Mouse (Mus musculus) liver, postnatal 0 days (tissue): ENCODE results near the gene Mical3. TPM values are rescaled to one million over a fixed set of nuclear protein-coding genes. Genes with fewer than 3 reads are reported as not detected.

ENCODE experiments used
- ATAC-seq: fragments of 200-750 bp; cut with Nextera tagmentation; 2 replicates; pipeline ENCODE4 v1.8.0; 2017; ENCODE audit warnings: mild to moderate bottlenecking, moderate library complexity
- DNase-seq: peaks from one replicate; pipeline ENCODE4 v3.0.0-alpha.2; 2016
- H3K27ac ChIP-seq: fragments of 300-500 bp; sonication (generic); 2 replicates; pipeline ENCODE4 v1.5.1; 2014; ENCODE audit warnings: antibody characterized with exemption, moderate library complexity, mild to moderate bottlenecking, low read depth
- H3K27me3 ChIP-seq: fragments of 300-500 bp; sonication (generic); 2 replicates; pipeline ENCODE4 v1.6.1; 2014; ENCODE audit warnings: low read length, control low read depth, mixed read lengths; ENCODE audit not compliant: insufficient read depth
- H3K36me3 ChIP-seq: fragments of 300-500 bp; sonication (generic); replicated peaks from 2 replicates; pipeline ENCODE4 v1.6.1; 2014; ENCODE audit warnings: mild to moderate bottlenecking, control low read depth, low read length, moderate library complexity, mixed read lengths; ENCODE audit not compliant: insufficient read depth
- H3K4me1 ChIP-seq: fragments of 300-500 bp; sonication (generic); 2 replicates; pipeline ENCODE4 v1.6.1; 2014; ENCODE audit warnings: antibody characterized with exemption, mild to moderate bottlenecking, control low read depth; ENCODE audit not compliant: insufficient read depth
- H3K4me2 ChIP-seq: fragments of 300-500 bp; sonication (generic); 2 replicates; pipeline ENCODE4 v1.6.1; 2014; ENCODE audit warnings: low read depth, mild to moderate bottlenecking, low read length, moderate library complexity, mixed read lengths
- H3K4me3 ChIP-seq: fragments of 300-500 bp; sonication (generic); 2 replicates; pipeline ENCODE4 v1.5.1; 2014; ENCODE audit warnings: low read depth, low read length
- H3K9ac ChIP-seq: fragments of 300-500 bp; sonication (generic); replicated peaks from 2 replicates; pipeline ENCODE4 v1.6.1; 2014; ENCODE audit warnings: mild to moderate bottlenecking, moderate library complexity
- H3K9me3 ChIP-seq: fragments of 300-500 bp; sonication (generic); 2 replicates; pipeline ENCODE4 v1.6.1; 2016; ENCODE audit warnings: mild to moderate bottlenecking, control low read depth, low read length, mixed read lengths
- CTCF ChIP-seq: sonication (generic); IDR thresholded peaks from 2 replicates; pipeline ENCODE4 v1.5.1; 2016; ENCODE audit warnings: antibody characterized with exemption, low read depth
- EP300 ChIP-seq: IDR thresholded peaks from 2 replicates; pipeline ENCODE4 v1.6.1; 2016; ENCODE audit warnings: antibody characterized with exemption, low read depth, mild to moderate bottlenecking
- WGBS: fragments of 180-500 bp; shearing (Covaris S2); extraction: QIAGEN DNeasy Blood & Tissue Kit; methylation state at CpG from one replicate; pipeline ENCODE4 v1.1.7; 2014; ENCODE audit not compliant: insufficient replicate concordance; 5-methylcytosine and 5-hydroxymethylcytosine counted together
- polyA plus RNA-seq: library from polyadenylated mRNA; unstranded; fragments of >200 nt; fragmentation: Nextera tagmentation; extraction: Ambion mirVana; gene quantifications from 2 replicates; pipeline ENCODE4 v1.2.1, GENCODE M21; 2015

The Mical3 gene
- polyA plus RNA-seq, 1 experiment from 2014 or later = 4.5 TPM

DNA sequence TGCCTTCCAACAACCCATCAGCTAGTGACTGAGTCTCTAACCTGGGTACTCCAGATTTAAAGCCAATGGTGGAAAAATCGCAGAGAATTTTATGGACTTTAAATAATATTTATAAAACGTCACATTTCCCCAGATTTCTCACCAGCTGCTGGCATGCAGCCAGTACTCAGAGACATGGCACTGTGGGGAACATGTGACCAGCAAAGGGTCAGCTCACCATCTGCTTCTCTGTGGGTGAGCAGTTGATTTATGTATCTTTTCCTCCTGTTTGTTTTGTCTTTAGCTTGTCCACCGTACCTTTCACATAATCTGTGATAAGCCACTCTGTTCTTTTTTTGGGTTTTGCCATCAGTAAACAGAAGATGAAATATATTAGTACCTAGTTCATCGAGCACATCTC, 125.8 kb downstream of the Mical3 start:
- Histone ChIP-seq H3K27ac (no peak overlapping the region), H3K9ac (no peak overlapping the region), H3K9me3 (no peaks in the 10 kb centered on the region), H3K36me3 (peaks cover 32% of the 10 kb centered on the region), H3K4me2 (no peak overlapping the region), H3K4me1 (no peaks in the 10 kb centered on the region), H3K27me3 (no peaks in the 10 kb centered on the region), H3K4me3 (no peak overlapping the region)
- ATAC-seq (no peak), DNase-seq (no peak)
- TF ChIP-seq EP300 = no peak
- no peak for TF ChIP-seq CTCF
- WGBS = 71% methylated on average over 4 of the region's 4 CpGs

DNA sequence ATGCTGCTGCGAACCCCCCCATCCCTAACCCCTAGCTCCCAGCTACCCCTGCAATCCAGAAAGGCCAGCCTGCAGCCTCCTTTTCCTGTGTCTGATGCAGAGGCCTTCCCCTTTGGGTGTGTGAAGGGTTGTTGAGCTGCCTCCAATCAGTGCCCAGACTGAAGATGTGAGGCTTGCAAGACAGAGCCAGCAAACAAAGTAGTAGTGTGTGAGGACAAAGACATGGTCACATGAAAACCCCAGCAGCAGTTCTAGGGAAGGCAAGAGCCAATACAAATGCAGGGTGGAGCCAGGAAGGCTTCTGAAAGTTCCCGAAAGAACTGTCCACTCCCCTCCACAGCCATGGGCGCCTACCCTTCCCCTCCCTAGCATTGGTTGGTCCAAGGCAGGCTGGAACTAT, 127.8 kb downstream of the Mical3 start:
- no peaks in the 10 kb centered on the region for H3K9me3 ChIP-seq
- H3K4me3 ChIP-seq = no peak overlapping the region
- H3K36me3 ChIP-seq = peaks cover 26% of the 10 kb centered on the region
- no peak overlapping the region for H3K9ac ChIP-seq
- ATAC-seq = no peak
- no peak overlapping the region for H3K4me2 ChIP-seq
- WGBS = 83% methylated on average over 3 of the region's 3 CpGs
- no peaks in the 10 kb centered on the region for H3K4me1 ChIP-seq
- H3K27ac ChIP-seq = no peak overlapping the region
- TF ChIP-seq CTCF = no peak
- no peak for TF ChIP-seq EP300
- no peaks in the 10 kb centered on the region for H3K27me3 ChIP-seq
- DNase-seq = no peak

DNA sequence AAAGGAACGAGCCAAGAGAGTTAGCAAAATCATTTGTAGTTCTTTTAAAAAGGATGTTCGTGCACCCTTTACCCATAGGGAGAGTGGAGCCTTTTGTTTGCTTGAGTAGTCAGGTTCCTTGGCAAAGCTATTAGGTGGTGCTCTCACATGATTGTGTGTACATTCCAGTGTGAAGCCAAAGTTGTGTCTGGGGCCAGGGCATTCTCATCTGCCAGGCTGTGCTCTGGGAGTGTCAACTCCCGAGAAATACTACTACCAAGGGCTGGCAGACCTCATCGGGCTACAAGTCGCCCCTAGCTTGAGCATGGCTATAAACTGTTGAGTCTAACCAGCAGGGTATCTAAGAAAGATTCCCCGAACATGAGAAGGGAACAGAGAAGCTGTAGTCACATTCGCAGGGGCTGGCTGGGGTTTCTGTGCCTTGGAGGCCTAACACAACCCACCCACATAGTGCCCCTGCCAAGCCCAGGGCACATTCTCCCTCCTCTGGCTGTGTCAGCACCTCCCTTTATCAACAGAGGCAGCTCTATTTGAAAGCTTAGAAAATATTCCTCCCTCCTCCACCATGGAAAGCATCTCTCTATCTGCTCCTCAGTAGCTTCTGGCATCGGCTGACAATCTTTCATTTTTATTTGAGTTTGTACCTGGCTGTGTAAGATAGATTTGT, 130.8 kb downstream of the Mical3 start:
- H3K36me3 ChIP-seq = peaks cover 19% of the 10 kb centered on the region; the same call in 1 of the 2 replicates
- ATAC-seq = no peak

DNA sequence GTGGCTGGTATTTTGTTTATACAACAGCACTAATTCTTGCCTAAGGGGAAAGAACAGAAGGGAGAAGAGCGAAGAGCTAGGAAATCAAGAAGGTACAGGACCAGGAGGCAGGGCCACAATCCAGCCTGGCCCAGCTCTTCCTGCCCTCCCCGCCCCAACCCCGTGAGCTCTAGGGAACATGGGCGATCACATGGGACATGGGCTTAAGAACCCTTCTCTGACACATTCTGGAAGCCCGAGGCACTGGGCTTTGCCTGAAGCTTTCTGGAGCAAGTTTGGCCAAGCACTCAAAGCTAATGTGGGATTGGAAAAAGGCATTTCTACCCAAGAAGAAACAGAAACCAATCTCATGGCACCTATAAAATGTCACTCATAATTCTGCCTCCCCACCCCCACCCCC, 131.7 kb downstream of the Mical3 start:
- TF ChIP-seq EP300 (no peak), CTCF (no peak)
- Histone ChIP-seq H3K4me1 (no peaks in the 10 kb centered on the region), H3K4me3 (no peak overlapping the region), H3K9ac (no peak overlapping the region), H3K36me3 (peaks cover 19% of the 10 kb centered on the region; the same call in 1 of the 2 replicates), H3K27me3 (no peaks in the 10 kb centered on the region), H3K4me2 (no peak overlapping the region), H3K27ac (no peak overlapping the region), H3K9me3 (no peaks in the 10 kb centered on the region)
- DNase-seq = no peak
- no peak for ATAC-seq
- 87% methylated on average over 5 of the region's 5 CpGs for WGBS

More for the DNA sequence above, 130.8 kb downstream of the Mical3 start:
- no peak overlapping the region for H3K4me2 ChIP-seq
- no peak overlapping the region for H3K9ac ChIP-seq
- H3K9me3 ChIP-seq = no peaks in the 10 kb centered on the region
- no peak overlapping the region for H3K27ac ChIP-seq
- H3K4me3 ChIP-seq = no peak overlapping the region
- no peaks in the 10 kb centered on the region for H3K27me3 ChIP-seq
- no peak for DNase-seq
- H3K4me1 ChIP-seq = no peaks in the 10 kb centered on the region
- 85% methylated on average over 8 of the region's 8 CpGs for WGBS
- TF ChIP-seq EP300 (no peak), CTCF (no peak)

DNA sequence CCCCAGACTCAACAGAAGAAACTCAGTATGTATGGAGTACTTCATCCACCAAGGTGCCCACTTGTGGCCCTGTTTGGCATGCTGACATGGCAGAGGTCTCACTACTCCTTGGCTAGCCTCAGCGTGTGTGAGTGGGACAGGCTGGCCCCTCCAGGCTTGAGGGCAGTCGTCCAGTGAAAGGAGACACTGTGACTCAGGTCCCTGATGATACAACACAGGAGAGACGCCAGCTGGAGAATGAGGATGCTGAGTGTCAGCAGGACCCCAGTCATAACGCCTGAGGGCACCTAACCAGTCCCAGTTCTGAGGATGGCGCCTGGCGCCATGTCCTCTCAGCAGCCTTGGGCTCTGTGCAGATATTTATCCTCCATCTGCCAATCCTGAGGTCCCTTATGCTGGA, 134.2 kb downstream of the Mical3 start:
- Histone ChIP-seq H3K9ac (no peak overlapping the region), H3K27ac (no peak overlapping the region), H3K9me3 (no peaks in the 10 kb centered on the region), H3K4me2 (no peak overlapping the region), H3K4me1 (peaks cover 3% of the 10 kb centered on the region; the same call in 1 of the 2 replicates), H3K27me3 (no peaks in the 10 kb centered on the region), H3K4me3 (no peak overlapping the region), H3K36me3 (peaks cover 15% of the 10 kb centered on the region; the same call in 1 of the 2 replicates)
- ATAC-seq (no peak), DNase-seq (no peak)
- TF ChIP-seq CTCF (no peak), EP300 (no peak)
- 93% methylated on average over 6 of the region's 6 CpGs for WGBS

DNA sequence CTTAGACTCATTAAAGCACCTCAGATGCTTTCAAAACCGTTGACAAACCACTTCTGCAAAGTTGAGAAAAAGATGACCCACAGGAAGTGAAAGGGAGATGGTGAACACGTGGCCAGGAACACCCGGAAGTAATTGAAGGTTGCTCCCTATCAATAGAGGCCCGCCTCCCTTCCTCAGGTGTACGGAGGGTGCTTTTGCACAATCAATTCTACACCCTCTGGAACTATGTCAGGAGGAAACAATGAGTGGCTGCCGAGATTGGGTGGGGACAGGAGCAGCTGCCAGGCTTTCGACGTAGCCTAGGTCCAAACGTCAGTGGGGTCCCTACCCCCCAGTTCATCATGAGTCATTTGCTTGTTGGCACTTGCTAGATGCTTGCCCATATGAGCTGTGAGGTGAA, 135.3 kb downstream of the Mical3 start:
- no peaks in the 10 kb centered on the region for H3K9me3 ChIP-seq
- no peak for DNase-seq
- no peak overlapping the region for H3K9ac ChIP-seq
- no peak for ATAC-seq
- peaks cover 7% of the 10 kb centered on the region; the same call in 1 of the 2 replicates for H3K36me3 ChIP-seq
- no peak for TF ChIP-seq CTCF
- TF ChIP-seq EP300 = no peak
- H3K4me3 ChIP-seq = no peak overlapping the region
- H3K27me3 ChIP-seq = no peaks in the 10 kb centered on the region
- H3K27ac ChIP-seq = no peak overlapping the region
- no peak overlapping the region for H3K4me2 ChIP-seq
- 74% methylated on average over 9 of the region's 9 CpGs for WGBS
- peaks cover 3% of the 10 kb centered on the region; the same call in 1 of the 2 replicates for H3K4me1 ChIP-seq
